Mouse (Mus musculus): Measurements from ENCODE around the gene Klhdc10.
"Not testable (repeated sequence)": the region's sequence is repeated elsewhere in the genome, so short reads cannot be mapped to it uniquely, and the experiment has no call there.

Gene Klhdc10

DNA sequence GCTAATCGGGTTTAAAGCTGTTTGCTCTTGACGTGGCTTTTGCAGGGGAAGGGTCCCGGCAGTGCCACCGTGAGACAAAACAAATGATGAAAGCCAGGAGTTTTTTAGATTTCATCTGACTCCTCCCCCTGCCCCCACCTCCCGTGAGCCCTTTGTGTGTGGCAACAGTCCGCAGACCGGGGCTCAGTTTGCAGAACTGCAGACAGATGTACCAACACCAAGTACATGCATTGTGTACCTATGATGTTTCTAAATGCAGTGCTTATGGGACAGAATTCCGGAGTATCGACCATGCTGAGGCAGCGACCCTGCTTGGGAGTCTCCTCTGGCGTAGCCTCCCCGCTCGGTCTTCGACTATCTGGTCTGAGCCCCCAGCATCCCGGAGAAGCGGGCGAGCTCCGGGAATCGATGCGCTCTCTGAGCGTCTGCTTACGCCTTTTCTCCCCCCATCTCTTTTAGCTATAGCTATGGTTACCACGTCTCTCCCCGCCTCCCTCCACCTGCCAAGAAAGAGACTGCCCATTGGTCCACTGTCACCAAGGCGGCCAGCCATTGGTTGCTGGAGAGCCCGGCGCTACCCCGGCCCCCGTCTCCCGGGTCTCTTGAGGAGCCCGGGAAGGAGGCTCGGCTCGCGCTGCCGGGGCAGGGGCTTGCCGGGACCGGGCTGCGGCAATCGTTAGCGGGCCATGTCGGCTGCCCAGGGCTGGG, at the start of gene Klhdc10:
Gene Klhdc10, plus strand, starts transcription at position 561 of the 708 bp plus-strand sequence.
- peak; percentile 100 for DNase-seq (ENCODE audit: low spot score in 2 of 2)

DNA sequence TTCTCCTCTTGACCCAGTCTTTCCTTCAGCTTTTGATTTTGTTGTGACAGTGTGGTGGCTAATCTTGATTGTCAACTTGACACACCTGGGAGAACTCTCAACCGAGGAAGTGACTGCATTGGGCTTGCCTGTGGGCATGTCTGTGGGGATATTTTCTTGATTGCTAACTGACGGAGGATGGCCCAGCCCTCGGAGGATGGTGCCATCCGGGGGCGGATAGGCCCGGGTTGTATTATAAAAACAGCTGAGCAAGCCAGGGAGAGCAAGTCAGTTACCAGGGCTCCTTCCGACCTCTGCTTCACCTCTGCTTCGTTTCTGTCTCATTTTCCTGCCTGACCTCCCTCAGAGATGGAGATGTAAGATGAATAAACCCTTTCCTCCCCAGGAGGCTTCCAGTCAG, 48.9 kb upstream of the Klhdc10 start:
- DNase-seq (ENCODE audit: low spot score in 2 of 2) = no peak

DNA sequence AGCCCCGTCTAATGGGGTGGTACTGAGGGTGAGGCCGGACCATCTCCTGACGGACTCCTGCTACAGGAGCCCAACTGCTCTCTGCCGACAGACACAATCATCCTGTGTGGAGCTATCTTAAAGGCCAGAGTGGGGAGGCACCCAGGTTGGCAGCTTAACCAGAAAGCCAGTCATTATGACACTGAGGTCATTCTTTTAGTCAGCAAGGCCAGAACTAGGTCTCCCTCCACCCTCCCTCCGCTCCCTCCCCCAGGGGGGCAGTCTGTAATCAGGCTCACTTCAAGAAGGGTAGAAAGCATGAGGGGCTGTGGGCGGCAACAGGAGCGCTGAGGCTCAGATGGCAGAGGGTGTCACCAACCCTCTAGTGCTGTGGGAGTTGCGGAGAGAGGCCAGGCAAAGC, 48.0 kb upstream of the Klhdc10 start:
- no peak for DNase-seq (ENCODE audit: low spot score in 2 of 2)

GRCm38 (mm10) chr6:30354760-30355159, 46.9 kb upstream of the Klhdc10 start:
- peak in 1 of 2 experiments; percentile 17 for DNase-seq (ENCODE audit: low spot score in 2 of 2)

GRCm38 (mm10) chr6:30355701-30356100, 46.0 kb upstream of the Klhdc10 start:
- DNase-seq (ENCODE audit: low spot score in 2 of 2) = peak; percentile 19 to 24

- no peak for DNase-seq (ENCODE audit: low spot score in 2 of 2)
These were observed 45.5 kb upstream of the Klhdc10 start for GRCm38 (mm10) chr6:30356161-30356560.

DNA sequence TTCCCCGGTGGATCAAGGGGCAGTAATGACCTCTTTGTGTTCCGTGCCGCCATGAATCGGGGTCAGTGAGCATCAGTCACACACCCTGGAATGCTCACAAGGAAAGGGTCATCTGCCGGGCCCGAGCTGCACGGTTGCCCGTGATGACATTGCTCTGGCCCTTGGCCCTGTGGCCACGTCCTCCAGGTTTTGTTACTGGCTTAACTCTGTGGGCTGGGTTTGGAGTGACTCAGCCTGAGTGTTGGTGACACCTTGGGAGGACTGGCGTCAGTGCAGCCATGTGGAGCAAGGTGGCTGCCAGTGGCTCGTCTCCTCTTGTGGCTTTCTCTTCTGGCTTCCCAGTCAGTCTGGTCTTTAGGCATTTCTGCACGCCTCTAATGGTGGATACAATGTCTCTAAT, 45.0 kb upstream of the Klhdc10 start:
- DNase-seq (ENCODE audit: low spot score in 2 of 2) = peak; percentile 25 to 32

DNA sequence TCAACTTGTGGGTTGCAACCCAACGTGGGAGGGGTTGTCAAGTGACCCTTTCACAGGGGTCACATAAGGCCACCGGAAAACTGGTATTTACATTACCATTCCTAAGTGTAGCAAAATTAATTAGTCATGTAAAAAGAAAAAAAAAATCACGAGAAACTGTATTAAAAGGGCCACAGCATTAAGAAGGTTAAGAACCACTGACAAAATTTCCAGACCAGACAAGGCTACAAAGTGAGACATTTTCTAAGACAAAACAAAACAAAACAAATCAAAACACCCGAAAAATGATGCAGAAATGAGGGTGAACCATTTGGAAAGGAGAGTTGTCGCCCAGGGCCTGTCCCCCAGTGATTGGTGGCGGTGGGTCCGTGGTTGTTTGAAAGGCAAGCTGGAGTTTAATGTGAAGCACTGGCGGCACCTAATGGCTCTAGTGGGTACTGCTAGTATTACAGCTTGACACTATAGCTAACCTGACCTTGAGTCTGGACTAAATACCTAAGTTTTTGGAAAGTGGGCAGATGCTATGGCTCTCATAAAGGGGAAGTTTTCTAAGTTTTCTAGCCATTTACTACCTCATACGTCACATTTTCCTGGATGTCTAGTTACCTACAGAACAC, 44.0 kb upstream of the Klhdc10 start:
- peak; percentile 59 to 86 for DNase-seq (ENCODE audit: low spot score in 2 of 2)

- peak; percentile 66 to 76 for DNase-seq (ENCODE audit: low spot score in 2 of 2)
These were observed 41.7 kb upstream of the Klhdc10 start for GRCm38 (mm10) chr6:30359762-30360509.

DNA sequence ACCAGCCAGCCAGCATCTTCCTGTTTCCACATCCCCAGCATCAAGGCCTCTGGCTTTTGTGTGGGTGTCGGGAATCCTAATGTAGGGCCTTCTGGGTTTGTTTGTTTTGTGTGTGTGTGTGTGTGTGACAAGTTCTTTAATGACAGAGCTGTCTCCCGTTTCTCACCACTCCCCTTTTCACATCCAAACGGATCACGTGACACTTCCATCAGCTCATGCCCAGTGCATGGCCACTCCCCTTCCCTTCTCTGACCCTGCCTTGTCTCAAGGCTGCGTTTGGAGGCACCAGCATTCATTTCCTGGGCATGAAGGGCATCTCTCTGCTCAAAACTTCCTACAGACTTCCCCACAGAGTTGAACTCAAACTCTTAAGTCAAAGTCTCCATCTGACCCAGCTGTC, 37.9 kb upstream of the Klhdc10 start:
- DNase-seq (ENCODE audit: low spot score in 2 of 2) = no peak

DNA sequence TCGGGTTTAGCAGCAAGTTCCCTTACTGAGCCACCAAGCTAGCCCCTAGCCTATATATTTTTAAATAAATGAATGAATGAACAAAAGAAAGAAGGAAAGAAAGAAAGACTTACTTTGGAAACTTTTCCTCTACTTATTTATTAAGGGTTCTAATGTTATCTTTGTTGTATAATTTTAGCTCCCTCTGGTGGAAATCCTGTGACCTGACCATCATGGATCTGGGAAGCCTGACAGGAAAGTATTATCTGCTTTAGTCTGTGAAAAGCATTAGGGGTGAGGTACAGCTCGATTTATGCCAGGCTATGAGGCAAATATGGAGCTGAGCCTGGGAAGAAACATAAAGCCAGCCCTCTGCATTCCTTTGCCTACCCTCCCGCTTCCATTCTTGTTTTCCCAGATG, 32.4 kb upstream of the Klhdc10 start:
- no peak for DNase-seq (ENCODE audit: low spot score in 2 of 2)

- DNase-seq (ENCODE audit: low spot score in 2 of 2) = no peak
These were observed 28.9 kb upstream of the Klhdc10 start for GRCm38 (mm10) chr6:30372627-30373369.

DNA sequence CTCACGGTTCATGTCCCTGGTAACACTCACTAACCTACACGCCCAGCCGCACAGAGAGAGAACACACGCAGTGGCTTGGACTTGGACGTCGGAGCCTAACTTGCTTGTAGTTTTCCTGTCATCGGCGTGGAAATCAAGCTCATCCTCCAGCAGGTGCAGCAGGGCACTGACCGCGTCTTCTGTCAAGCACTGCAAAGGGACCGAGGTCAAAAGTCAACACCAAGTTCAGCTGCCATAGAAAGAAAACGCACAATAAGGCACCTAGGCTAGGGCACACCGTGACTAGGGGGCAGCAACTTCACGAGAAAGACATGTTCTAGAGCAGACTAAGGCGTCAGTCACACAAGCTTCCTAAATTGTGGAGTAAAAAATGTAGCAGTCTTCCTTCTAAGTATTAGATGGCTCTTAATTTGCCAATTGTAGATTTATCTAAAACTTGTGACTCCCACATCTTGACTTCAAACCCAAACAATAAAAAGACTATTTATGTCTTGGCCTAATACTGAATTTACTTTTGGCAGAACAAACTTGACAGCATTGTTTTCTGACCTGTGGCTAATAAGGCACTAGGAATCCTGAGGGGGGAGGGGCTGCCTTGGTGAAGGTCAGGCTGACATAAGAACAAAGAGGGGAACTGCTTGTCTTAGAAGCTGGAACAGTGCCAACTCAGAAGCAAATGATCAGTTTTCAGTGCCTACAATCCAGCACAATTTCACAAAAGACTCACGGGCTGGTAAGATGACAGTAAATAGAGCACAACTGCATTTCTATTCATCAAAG, 26.7 kb upstream of the Klhdc10 start:
- DNase-seq (ENCODE audit: low spot score in 2 of 2) = peak; percentile 67 to 78

- peak; percentile 74 to 79 for DNase-seq (ENCODE audit: low spot score in 2 of 2)
These were observed 25.9 kb upstream of the Klhdc10 start for GRCm38 (mm10) chr6:30375791-30376190.

DNA sequence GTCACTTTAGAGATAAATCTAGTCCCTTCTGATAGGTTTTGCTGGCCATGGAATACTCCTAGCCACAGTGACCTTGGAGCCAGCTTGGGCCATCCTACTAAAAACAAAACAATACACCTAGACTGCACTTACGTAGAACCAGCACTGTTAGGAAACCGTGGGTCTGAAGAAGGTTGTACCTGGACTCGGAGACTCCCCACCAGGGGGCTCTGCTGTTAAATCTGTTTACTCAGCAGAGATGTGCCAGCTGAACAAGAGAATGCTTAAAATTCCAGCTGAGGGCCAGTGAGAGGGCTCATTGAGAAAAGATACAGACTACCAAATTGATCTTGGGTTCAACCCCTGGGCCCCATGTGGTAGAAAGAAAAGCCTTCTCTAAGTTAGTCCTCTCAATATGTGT, 20.6 kb upstream of the Klhdc10 start:
- no peak for DNase-seq (ENCODE audit: low spot score in 2 of 2)

DNA sequence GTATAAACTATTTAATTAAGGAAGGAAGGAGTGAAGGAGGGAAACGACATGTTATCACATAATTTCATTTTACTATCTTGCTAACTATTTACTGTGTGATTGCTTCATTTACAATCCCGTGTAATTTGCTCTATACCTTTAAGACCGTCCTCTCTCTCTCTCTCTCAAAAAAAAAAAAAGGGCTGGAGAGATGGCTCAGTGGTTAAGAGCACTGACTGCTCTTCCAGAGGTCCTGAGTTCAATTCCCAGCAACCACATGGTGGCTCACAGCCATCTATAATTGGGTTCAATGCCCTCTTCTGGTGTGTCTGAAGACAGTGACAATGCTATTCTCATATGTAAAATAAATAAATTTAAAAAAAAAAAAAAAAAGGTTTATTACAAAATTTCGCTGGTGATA, 11.4 kb upstream of the Klhdc10 start:
- DNase-seq (ENCODE audit: low spot score in 2 of 2) = not testable (repeated sequence)

DNA sequence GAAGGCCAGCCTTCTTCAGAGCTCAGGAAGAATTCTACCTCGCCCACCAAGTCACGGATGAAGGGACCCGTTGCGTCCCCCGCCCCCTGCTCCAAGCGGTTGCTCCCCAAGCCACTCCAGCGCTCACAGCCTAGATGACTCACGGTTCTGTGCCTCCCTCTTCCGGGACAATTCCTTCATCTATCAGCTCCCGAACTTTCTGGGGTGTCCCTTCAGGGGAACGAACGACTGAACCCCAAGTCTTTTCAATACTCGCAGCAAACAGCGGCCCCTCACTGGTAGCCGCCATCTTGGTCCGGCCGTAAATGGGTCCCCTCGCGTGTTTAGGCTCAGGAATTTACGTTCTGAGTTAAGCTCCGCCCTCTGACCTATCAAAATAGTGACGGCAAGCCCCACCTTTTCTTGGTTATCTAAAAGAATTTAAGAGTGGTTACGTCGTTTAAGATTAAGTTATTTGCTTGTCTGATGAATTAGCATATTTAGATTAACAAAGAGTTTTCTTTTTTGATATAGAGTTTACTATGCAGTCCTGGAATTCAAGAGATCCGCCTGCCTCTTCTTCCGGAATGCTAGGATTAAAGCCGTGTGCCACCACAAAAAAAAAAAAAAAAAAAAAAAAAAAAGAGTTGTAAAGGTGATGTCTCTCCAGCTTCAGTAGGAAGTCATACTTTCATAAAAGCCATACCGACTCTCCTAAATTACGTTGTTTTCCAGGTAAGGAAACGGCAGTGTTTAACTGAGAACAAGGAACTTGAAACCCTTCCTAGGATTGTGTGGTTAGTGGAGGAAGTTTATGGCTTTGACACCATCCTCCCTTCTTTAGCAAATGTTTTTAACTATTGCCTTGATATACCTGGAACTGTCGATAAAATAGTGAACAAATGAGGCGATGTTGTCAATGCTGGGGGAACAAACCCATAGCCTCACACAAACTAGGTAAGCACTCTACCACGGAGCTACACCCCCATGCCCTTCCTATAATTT, 10.7 kb upstream of the Klhdc10 start, which contains the start of gene Zc3hc1:
Gene Zc3hc1, minus strand, starts transcription at position 315 of the 984 bp plus-strand sequence.
- DNase-seq (ENCODE audit: low spot score in 2 of 2) = peak; percentile 71 to 77

DNA sequence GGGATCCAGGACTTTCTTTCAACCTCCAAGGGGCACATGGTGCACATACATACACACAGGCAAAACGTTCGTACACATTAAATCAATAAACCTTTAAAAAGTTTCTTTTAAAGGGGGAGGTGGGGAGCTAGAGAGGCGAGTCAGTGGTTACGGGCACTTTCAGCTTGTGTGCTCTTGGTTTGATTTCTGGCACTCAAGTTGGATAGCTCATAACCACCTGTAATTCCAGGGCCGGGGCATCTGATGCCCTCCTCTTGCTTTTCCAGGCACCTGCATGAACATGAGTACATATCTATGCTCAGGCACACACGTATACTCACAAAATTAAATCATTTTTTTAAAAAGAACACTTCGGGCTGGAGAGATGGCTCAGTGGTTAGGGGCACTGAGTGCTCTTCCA, 9.7 kb upstream of the Klhdc10 start:
- no peak for DNase-seq (ENCODE audit: low spot score in 2 of 2)

DNA sequence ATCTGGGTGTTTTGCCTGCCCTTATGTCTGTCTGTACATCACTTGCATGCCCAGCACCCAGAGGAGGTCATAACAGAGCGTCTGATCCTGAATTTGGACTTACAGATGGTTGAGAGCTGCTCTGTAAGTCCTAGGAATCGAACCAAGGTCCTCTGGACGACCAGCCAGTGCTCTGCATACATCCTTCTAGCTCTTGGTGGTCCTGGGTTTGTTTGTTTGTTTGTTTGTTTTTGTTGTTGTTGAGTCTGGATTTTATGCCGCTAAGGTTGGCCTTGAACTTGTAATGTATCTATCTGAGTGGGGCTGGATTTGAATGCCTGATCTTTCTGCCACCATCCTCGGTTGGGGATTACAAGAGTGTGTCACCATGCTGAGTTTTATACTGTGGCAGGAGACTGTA, 1.5 kb upstream of the Klhdc10 start:
- no peak for DNase-seq (ENCODE audit: low spot score in 2 of 2)

GRCm38 (mm10) chr6:30400716-30401115, 952 bp upstream of the Klhdc10 start:
- DNase-seq (ENCODE audit: low spot score in 2 of 2) = no peak
